ENCODE assay signal across 10 mouse cellular contexts in genomic region chr16:49970297-49970804, GRCm38 (mm10).
DNase-seq lines count a peak whose midpoint lies in the region; ATAC-seq and TF ChIP-seq lines count a peak whose summit lies in the region.
"Had no signal": no experiment of that assay in that cellular context is flagged by ENCODE, and none has a peak within 500 bp of the region (broad histone marks: within the 10 kb centered on the region; RNA-seq: fewer than 3 reads in every experiment).

No protein-coding gene starts in this region.

- H3K36me3 ChIP-seq in heart, embryonic 11.5 days (ENCODE audit: control insufficient read depth, insufficient read depth, low read length) = no peaks in the 10 kb centered on the region
- no peaks in the 10 kb centered on the region for H3K36me3 ChIP-seq in kidney, adult 2 months (ENCODE audit: control insufficient read depth, insufficient read depth, low read length)
- H3K36me3 ChIP-seq: midbrain, embryonic 12.5 days had no signal

- no peaks in the 10 kb centered on the region for H3K27me3 ChIP-seq in heart, embryonic 11.5 days (ENCODE audit: control insufficient read depth, insufficient read depth, low read length)
- no peaks in the 10 kb centered on the region; the same call in 1 of the 2 replicates for H3K27me3 ChIP-seq in kidney, adult 2 months (replicated peaks; ENCODE audit: control insufficient read depth, insufficient read depth, low read length)
- H3K27me3 ChIP-seq: midbrain, embryonic 12.5 days had no signal

- no peak overlapping the region for H3K9ac ChIP-seq in heart, embryonic 11.5 days (ENCODE audit: low read depth, low read length)
- H3K9ac ChIP-seq: midbrain, embryonic 12.5 days had no signal

- 64% methylated on average over 2 of the region's 2 CpGs for WGBS in heart, embryonic 11.5 days (ENCODE audit: insufficient replicate concordance)
- 64% methylated on average over 2 of the region's 2 CpGs for WGBS in kidney, adult 2 months

- H3K4me2 ChIP-seq in heart, embryonic 11.5 days = no peak overlapping the region
- H3K4me2 ChIP-seq: midbrain, embryonic 12.5 days had no signal

- peak; percentile 44 to 58 for DNase-seq in heart, adult 9 months (ENCODE audit: low spot score in 2 of 2)
- peak; percentile 69 for DNase-seq in CD4-positive helper T cell, adult 2 months (ENCODE audit: low read depth, low spot score)
- no peak for DNase-seq in kidney, adult 8-10 months
- DNase-seq in kidney, adult 2 months = no peak
- DNase-seq in retina, postnatal 1 day = no peak

- no peak for TF ChIP-seq CTCF in kidney, adult 2 months (conservative IDR thresholded peaks at IDR 0.05; ENCODE audit: insufficient read depth, insufficient read length, low read depth, low read length)

- H3K4me3 ChIP-seq in heart, embryonic 11.5 days (ENCODE audit: low read depth, low read length) = no peak overlapping the region
- H3K4me3 ChIP-seq in brown adipose tissue, adult 24 weeks (ENCODE audit: insufficient read depth, low read depth, low read length) = no peak overlapping the region
- H3K4me3 ChIP-seq in kidney, adult 2 months (ENCODE audit: insufficient read depth, low read depth, low read length) = no peak overlapping the region
- H3K4me3 ChIP-seq: left cerebral cortex, adult 2 months; midbrain, embryonic 12.5 days had no signal

- H3K27ac ChIP-seq in heart, embryonic 11.5 days (ENCODE audit: low read depth, low read length) = no peak overlapping the region
- H3K27ac ChIP-seq in brown adipose tissue, adult 24 weeks (replicated peaks; ENCODE audit: low read depth, low read length) = peak overlapping the region; percentile 68
- no peak overlapping the region for H3K27ac ChIP-seq in kidney, adult 2 months (ENCODE audit: insufficient read depth, low read depth, low read length)
- H3K27ac ChIP-seq: left cerebral cortex, adult 2 months; midbrain, embryonic 12.5 days had no signal

- peaks cover 4% of the 10 kb centered on the region; the same call in 1 of the 2 replicates for H3K4me1 ChIP-seq in heart, embryonic 11.5 days (ENCODE audit: control insufficient read depth, insufficient read depth, low read length)
- peaks cover 5% of the 10 kb centered on the region; the same call in 1 of the 2 replicates for H3K4me1 ChIP-seq in brown adipose tissue, adult 24 weeks (ENCODE audit: control insufficient read depth, insufficient read depth, insufficient read length, low read length)
- no peaks in the 10 kb centered on the region for H3K4me1 ChIP-seq in kidney, adult 2 months (ENCODE audit: control insufficient read depth, insufficient read depth, low read length)

- no peak for ATAC-seq in heart, embryonic 11.5 days (replicated peaks; ENCODE audit: insufficient number of reproducible peaks, low FRiP score, low TSS enrichment)
- ATAC-seq in megakaryocyte, adult 5-6 weeks (ENCODE audit: poor library complexity, severe bottlenecking) = peak; percentile 70

- TF ChIP-seq POLR2A in kidney, adult 2 months (IDR thresholded peaks at IDR 0.05; ENCODE audit: low read depth, low read length) = no peak

- H3K9me3 ChIP-seq in heart, embryonic 11.5 days (replicated peaks; ENCODE audit: control insufficient read depth, low read length) = no peaks in the 10 kb centered on the region
- H3K9me3 ChIP-seq: midbrain, embryonic 12.5 days had no signal

Comparison
In these comparisons a context has a peak if more than half of its experiments do, and no peak if none do; other contexts are left out.
1. DNase-seq: peak in heart, adult 9 months (2 of 2) and CD4-positive helper T cell, adult 2 months (single experiment); none in kidney, adult 8-10 months (0 of 2), kidney, adult 2 months (single experiment) and retina, postnatal 1 day (single experiment).